Mouse (Mus musculus) embryonic facial prominence, embryonic 13.5 days (tissue): Measurements from ENCODE around the gene Erv3. TPM values are rescaled to one million over a fixed set of nuclear protein-coding genes. Genes with fewer than 3 reads are reported as not detected.

ENCODE experiments used
- ATAC-seq: fragments of 200-750 bp; cut with Nextera tagmentation; 2 replicates; pipeline ENCODE4 v1.8.0; 2017; ENCODE audit warnings: low read depth; ENCODE audit not compliant: insufficient number of reproducible peaks, insufficient read depth, low FRiP score, low TSS enrichment
- H3K27ac ChIP-seq: fragments of 300-500 bp; sonication (generic); 2 replicates; pipeline ENCODE4 v1.5.1; 2015; ENCODE audit warnings: moderate library complexity, mild to moderate bottlenecking, inconsistent platforms
- H3K27me3 ChIP-seq: fragments of 300-500 bp; sonication (generic); 2 replicates; pipeline ENCODE4 v1.6.1; 2015; ENCODE audit warnings: mild to moderate bottlenecking, inconsistent platforms
- H3K36me3 ChIP-seq: fragments of 300-500 bp; sonication (generic); 2 replicates; pipeline ENCODE4 v1.6.1; 2015; ENCODE audit warnings: mild to moderate bottlenecking, inconsistent platforms
- H3K4me1 ChIP-seq: fragments of 300-500 bp; sonication (generic); 2 replicates; pipeline ENCODE4 v1.6.1; 2015; ENCODE audit warnings: inconsistent platforms
- H3K4me2 ChIP-seq: fragments of 300-500 bp; sonication (generic); 2 replicates; pipeline ENCODE4 v1.6.1; 2015; ENCODE audit warnings: moderate library complexity, mild to moderate bottlenecking, inconsistent platforms
- H3K4me3 ChIP-seq: fragments of 300-500 bp; sonication (generic); 2 replicates; pipeline ENCODE4 v1.5.1; 2015; ENCODE audit warnings: mild to moderate bottlenecking, inconsistent platforms
- H3K9ac ChIP-seq: fragments of 300-500 bp; sonication (generic); 2 replicates; pipeline ENCODE4 v1.6.1; 2015; ENCODE audit warnings: mild to moderate bottlenecking, inconsistent platforms
- H3K9me3 ChIP-seq: fragments of 300-500 bp; sonication (generic); 2 replicates; pipeline ENCODE4 v1.6.1; 2016; ENCODE audit warnings: inconsistent platforms
- WGBS: fragments of 180-500 bp; shearing (Covaris S2); methylation state at CpG from one replicate; pipeline ENCODE4 v1.1.7; 2015; ENCODE audit warnings: mixed read lengths; 5-methylcytosine and 5-hydroxymethylcytosine counted together
- polyA plus RNA-seq: library from polyadenylated mRNA; unstranded; fragments of >200 nt; fragmentation: Nextera tagmentation; extraction: Ambion mirVana; gene quantifications from 2 replicates; pipeline ENCODE4 v1.2.1, GENCODE M21; 2015

Erv3 gene
- polyA plus RNA-seq, 1 experiment from 2014 or later: not detected

DNA sequence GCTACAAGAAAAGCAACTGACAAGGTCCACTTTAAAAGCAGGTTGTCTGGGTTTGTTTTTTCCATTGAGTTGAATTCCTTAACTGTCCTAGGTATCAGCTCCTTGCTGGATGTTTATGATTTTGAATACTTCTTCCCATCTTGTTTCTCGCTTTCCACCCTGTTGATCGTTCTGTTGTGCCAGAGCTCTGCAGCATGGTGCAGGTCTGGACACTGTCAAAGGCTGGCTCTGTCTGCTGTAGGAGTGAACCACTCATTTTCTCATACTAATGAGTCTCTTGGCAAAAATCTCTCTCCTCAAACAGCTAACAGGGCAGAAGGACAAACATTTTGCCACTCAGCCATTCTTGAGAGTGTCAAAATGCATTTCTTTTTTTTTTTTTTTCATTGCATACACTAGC is 35.6 kb upstream of the Erv3 start:
- 76% methylated on average over 2 of the region's 2 CpGs for WGBS
- H3K9me3 ChIP-seq: no peaks in the 10 kb centered on the region
- no peak overlapping the region for H3K27ac ChIP-seq
- no peak overlapping the region for H3K4me3 ChIP-seq
- no peak for ATAC-seq
- no peaks in the 10 kb centered on the region for H3K36me3 ChIP-seq
- no peak overlapping the region for H3K4me2 ChIP-seq
- no peaks in the 10 kb centered on the region for H3K27me3 ChIP-seq
- no peak overlapping the region for H3K9ac ChIP-seq
- peaks cover 8% of the 10 kb centered on the region; the same call in 1 of the 2 replicates for H3K4me1 ChIP-seq

GRCm38 (mm10) chr2:131892534-131892933 is 33.0 kb upstream of the Erv3 start:
- H3K4me3 ChIP-seq: no peak overlapping the region
- H3K4me1 ChIP-seq: peaks cover 11% of the 10 kb centered on the region; the same call in 1 of the 2 replicates
- 31% methylated on average over 5 of the region's 5 CpGs for WGBS
- no peak overlapping the region for H3K4me2 ChIP-seq
- H3K27ac ChIP-seq: peak overlapping the region; percentile 69
- H3K9me3 ChIP-seq: no peaks in the 10 kb centered on the region
- H3K9ac ChIP-seq: no peak overlapping the region
- ATAC-seq: no peak
- no peaks in the 10 kb centered on the region for H3K36me3 ChIP-seq
- no peaks in the 10 kb centered on the region for H3K27me3 ChIP-seq

- Histone ChIP-seq H3K27ac (no peak overlapping the region), H3K9me3 (no peaks in the 10 kb centered on the region), H3K9ac (no peak overlapping the region), H3K4me2 (no peak overlapping the region), H3K27me3 (no peaks in the 10 kb centered on the region), H3K4me1 (peaks cover 11% of the 10 kb centered on the region; the same call in 1 of the 2 replicates), H3K4me3 (no peak overlapping the region), H3K36me3 (no peaks in the 10 kb centered on the region)
- WGBS: 65% methylated on average over 7 of the region's 7 CpGs
- no peak for ATAC-seq
Observed at GRCm38 (mm10) chr2:131888233-131888632, 28.7 kb upstream of the Erv3 start.

DNA sequence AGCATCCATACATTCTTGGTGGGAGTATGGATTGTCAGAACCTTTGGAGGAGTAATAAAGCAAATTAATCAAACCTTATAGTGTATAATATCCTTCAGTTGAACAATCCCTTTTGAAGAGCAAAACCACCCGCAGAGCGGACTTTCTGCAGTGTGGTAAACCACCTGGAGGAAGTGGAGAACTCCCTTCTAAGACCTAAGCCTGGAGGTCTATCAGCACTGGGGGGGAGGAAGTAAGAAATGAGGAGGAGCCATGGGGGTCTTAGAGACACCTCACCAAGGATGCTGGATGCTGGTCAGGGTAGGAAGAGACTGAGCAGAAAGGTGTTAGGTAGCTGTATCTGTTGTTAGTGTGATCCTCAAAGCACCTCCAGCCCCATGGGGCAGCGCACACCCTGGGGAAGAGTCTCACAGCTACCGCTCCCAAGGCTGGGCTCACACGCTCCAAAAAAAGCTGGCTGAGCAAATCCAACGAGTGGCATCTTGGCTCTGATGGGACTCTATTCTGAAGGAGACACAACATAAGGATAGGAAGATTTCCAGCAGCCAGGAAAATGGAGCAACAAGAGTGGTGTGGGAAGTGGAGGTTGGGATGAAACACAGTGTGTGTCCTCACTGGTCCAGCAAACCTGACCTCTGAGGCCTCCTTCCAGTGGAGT is 27.1 kb upstream of the Erv3 start:
- Histone ChIP-seq H3K27ac (no peak overlapping the region), H3K4me2 (no peak overlapping the region), H3K9ac (no peak overlapping the region), H3K4me3 (no peak overlapping the region), H3K4me1 (0 out of 2 replicates have a peak, but pooled peaks cover 3% of the 10 kb centered on the region), H3K9me3 (no peaks in the 10 kb centered on the region), H3K27me3 (no peaks in the 10 kb centered on the region), H3K36me3 (no peaks in the 10 kb centered on the region)
- WGBS: 89% methylated on average over 6 of the region's 6 CpGs
- ATAC-seq: no peak

GRCm38 (mm10) chr2:131883136-131883535 is 23.6 kb upstream of the Erv3 start:
- H3K36me3 ChIP-seq: no peaks in the 10 kb centered on the region
- H3K4me3 ChIP-seq: no peak overlapping the region
- H3K4me2 ChIP-seq: no peak overlapping the region
- no peak overlapping the region for H3K9ac ChIP-seq
- WGBS: 67% methylated on average over 2 of the region's 2 CpGs
- no peak for ATAC-seq
- no peaks in the 10 kb centered on the region for H3K27me3 ChIP-seq
- H3K27ac ChIP-seq: no peak overlapping the region
- H3K4me1 ChIP-seq: no peaks in the 10 kb centered on the region
- no peaks in the 10 kb centered on the region for H3K9me3 ChIP-seq

DNA sequence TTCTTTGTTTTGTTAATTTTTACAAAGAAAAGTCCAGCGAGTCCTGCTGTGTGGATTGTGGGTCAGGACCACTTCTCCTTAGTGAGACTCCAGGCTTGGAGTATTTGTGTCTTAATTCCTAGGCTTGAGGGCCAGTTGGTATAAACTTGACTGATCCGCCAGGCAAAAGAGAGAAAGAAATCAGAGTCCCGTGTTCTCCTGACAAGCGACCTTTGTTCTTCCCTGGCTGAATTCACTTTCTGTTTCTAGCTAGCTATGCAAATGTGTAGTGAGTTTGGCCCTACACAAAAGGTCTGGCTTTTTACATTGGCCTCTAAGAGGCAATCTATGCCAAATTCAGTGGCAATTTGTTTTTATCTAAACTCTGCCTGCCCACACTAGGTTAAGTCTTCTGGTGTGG is 22.2 kb upstream of the Erv3 start:
- WGBS: 55% methylated on average over 4 of the region's 4 CpGs
- ATAC-seq: no peak
- H3K36me3 ChIP-seq: no peaks in the 10 kb centered on the region

DNA sequence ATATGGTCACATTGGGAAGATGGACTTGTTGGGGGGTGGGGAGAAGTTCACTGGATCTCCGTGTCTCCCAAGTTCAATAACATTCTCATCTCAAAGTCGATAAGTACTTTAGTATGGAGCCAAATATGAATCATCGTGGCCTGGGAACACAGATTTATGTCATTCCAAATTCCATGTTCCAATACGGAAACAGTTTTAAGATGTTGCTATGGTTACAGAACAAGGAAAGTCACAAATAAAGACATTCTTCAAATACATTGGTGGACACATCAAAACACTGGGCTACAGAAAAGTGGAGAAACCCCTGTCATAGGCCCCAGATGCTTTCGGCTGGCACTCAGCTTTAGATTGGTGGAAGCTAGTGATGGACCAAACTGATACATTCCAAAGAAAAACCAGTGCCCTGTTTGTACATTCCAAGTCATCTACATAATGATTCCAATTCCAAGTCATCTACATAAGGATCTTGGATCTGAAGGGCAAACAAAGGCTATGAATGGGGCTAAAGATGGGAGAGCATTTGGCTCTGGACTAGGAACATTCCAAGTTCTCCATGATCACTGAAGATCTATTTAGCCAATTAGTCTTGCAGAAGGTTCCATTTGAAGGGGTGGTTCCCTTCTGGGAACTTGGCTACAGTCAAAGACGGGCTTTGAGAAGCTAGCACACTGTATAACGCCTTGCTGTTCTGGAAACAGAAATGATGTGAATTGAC is 17.2 kb upstream of the Erv3 start:
- H3K4me3 ChIP-seq: no peak overlapping the region
- H3K36me3 ChIP-seq: no peaks in the 10 kb centered on the region
- H3K9ac ChIP-seq: no peak overlapping the region
- ATAC-seq: no peak
- H3K9me3 ChIP-seq: peaks cover 4% of the 10 kb centered on the region; the same call in 1 of the 2 replicates
- 85% methylated on average over 7 of the region's 7 CpGs for WGBS
- no peak overlapping the region for H3K4me2 ChIP-seq
- no peaks in the 10 kb centered on the region for H3K4me1 ChIP-seq
- H3K27me3 ChIP-seq: no peaks in the 10 kb centered on the region
- H3K27ac ChIP-seq: no peak overlapping the region

More for the DNA sequence above, 22.2 kb upstream of the Erv3 start:
- Histone ChIP-seq H3K9me3 (no peaks in the 10 kb centered on the region), H3K27ac (no peak overlapping the region), H3K9ac (no peak overlapping the region), H3K27me3 (no peaks in the 10 kb centered on the region), H3K4me3 (no peak overlapping the region), H3K4me2 (no peak overlapping the region), H3K4me1 (no peaks in the 10 kb centered on the region)

DNA sequence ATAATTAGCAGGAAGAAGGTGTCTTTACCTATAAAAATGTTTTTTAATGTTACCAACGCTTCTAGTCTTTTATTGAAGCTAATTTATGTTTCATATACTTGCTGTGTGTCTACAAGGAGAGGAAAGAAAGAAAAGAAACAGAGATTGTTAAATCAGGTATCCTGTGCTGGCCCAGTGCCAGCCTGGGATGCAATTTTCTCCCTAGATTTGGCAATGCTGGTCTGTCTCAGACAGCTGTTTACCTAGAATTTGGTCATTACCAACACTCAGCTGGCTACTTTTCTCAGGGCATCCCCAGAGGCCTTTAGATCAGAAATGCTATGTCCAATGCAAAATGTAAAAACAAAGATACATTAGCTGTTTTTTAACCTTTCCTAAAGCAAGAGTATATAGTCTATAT is 13.8 kb upstream of the Erv3 start:
- H3K36me3 ChIP-seq: no peaks in the 10 kb centered on the region
- WGBS: 81% methylated on average over 1 of the region's 1 CpGs
- H3K4me2 ChIP-seq: no peak overlapping the region
- H3K27ac ChIP-seq: no peak overlapping the region
- no peaks in the 10 kb centered on the region for H3K4me1 ChIP-seq
- no peak overlapping the region for H3K9ac ChIP-seq
- peaks cover 4% of the 10 kb centered on the region; the same call in 1 of the 2 replicates for H3K9me3 ChIP-seq
- no peak for ATAC-seq
- no peaks in the 10 kb centered on the region for H3K27me3 ChIP-seq
- no peak overlapping the region for H3K4me3 ChIP-seq

GRCm38 (mm10) chr2:131868983-131869382 is 9.4 kb upstream of the Erv3 start:
- WGBS: 92% methylated on average over 5 of the region's 5 CpGs
- Histone ChIP-seq H3K27ac (no peak overlapping the region), H3K9me3 (peaks cover 4% of the 10 kb centered on the region; the same call in 1 of the 2 replicates), H3K4me1 (peaks cover 5% of the 10 kb centered on the region; the same call in 1 of the 2 replicates), H3K9ac (no peak overlapping the region), H3K4me3 (no peak overlapping the region), H3K27me3 (no peaks in the 10 kb centered on the region), H3K4me2 (no peak overlapping the region), H3K36me3 (no peaks in the 10 kb centered on the region)
- no peak for ATAC-seq

DNA sequence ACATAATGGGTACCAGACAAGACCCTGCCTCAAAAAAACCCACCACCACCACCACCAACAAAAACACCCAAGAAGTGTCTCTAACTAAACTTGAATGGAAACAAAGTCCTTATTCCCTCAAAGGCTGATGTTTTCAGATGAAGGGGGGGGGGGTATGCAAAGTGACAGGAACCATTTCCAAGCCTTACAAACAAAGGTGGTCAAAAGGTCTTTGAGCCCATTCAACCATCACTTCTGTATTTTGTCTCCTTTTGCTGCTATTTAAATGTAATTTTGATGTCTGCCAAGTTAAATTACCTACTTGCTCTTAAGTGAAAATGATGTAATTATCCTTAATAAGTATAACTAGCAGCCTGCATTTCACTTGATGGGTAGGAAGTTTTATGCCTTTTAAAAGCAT is 7.1 kb upstream of the Erv3 start:
- H3K27ac ChIP-seq: peak overlapping the region; percentile 16; the same call in 1 of the 2 replicates
- ATAC-seq: no peak
- no peaks in the 10 kb centered on the region for H3K36me3 ChIP-seq
- no peak overlapping the region for H3K4me2 ChIP-seq
- H3K27me3 ChIP-seq: no peaks in the 10 kb centered on the region
- no peaks in the 10 kb centered on the region for H3K9me3 ChIP-seq
- no peak overlapping the region for H3K4me3 ChIP-seq
- no peak overlapping the region for H3K9ac ChIP-seq
- peaks cover 5% of the 10 kb centered on the region; the same call in 1 of the 2 replicates for H3K4me1 ChIP-seq

GRCm38 (mm10) chr2:131864262-131864796 is 4.8 kb upstream of the Erv3 start:
- H3K9me3 ChIP-seq: no peaks in the 10 kb centered on the region
- H3K4me1 ChIP-seq: peaks cover 5% of the 10 kb centered on the region; the same call in 1 of the 2 replicates
- H3K27me3 ChIP-seq: no peaks in the 10 kb centered on the region
- H3K4me3 ChIP-seq: no peak overlapping the region
- H3K4me2 ChIP-seq: no peak overlapping the region
- H3K9ac ChIP-seq: no peak overlapping the region
- H3K27ac ChIP-seq: no peak overlapping the region
- no peak for ATAC-seq
- H3K36me3 ChIP-seq: no peaks in the 10 kb centered on the region
- 84% methylated on average over 2 of the region's 2 CpGs for WGBS

- no peak for ATAC-seq
Observed at GRCm38 (mm10) chr2:131863472-131863871, 3.9 kb upstream of the Erv3 start.

More at GRCm38 (mm10) chr2:131863472-131863871, 3.9 kb upstream of the Erv3 start:
- Histone ChIP-seq H3K9ac (no peak overlapping the region), H3K36me3 (no peaks in the 10 kb centered on the region), H3K4me1 (peaks cover 5% of the 10 kb centered on the region; the same call in 1 of the 2 replicates), H3K4me3 (no peak overlapping the region), H3K27ac (no peak overlapping the region), H3K27me3 (no peaks in the 10 kb centered on the region), H3K9me3 (no peaks in the 10 kb centered on the region), H3K4me2 (no peak overlapping the region)
- WGBS: 81% methylated on average over 3 of the region's 3 CpGs
